Mouse (Mus musculus) T-helper 17 cell (primary cell): ENCODE measurements at regions not wholly inside any gene's neighbourhood (a gene's known extent, or its start where the extent isn't known, plus 50 kb on each side); places are given as distances from the start of the nearest gene placed in this dataset.

Source experiments
- in situ Hi-C, 2 experiments: fragments of 300-600 bp; cut with MboI, MseI; formaldehyde crosslinking; loops; 1 replicate in 1 of 2; 2 replicates in 1 of 2; pipeline ENCODE4 v1.15.1; 2025; ENCODE audit warnings: high pct_unique_total_duplicates in 2 of 2

DNA sequence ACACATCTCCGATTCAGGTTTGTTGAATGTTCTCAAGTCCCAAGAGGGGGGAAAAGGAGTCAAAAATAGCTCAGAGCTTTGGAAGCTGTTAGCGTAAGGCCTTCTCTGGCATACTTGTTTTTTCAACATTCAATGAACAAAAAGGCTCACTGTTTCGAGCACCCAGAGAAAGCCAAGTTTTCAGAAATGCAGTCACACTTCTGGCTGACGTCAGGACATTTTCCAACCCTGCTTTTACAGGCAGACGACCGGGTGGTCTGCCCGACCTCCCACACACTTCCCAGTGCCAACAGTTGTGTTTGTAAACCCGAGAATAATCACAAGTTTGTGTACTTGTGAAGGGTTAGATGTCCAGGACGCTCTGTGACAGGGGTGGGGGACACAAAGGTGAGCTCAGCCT, 218.5 kb downstream of the Wdr11 start:
- in situ Hi-C loops, result no loop called here

DNA sequence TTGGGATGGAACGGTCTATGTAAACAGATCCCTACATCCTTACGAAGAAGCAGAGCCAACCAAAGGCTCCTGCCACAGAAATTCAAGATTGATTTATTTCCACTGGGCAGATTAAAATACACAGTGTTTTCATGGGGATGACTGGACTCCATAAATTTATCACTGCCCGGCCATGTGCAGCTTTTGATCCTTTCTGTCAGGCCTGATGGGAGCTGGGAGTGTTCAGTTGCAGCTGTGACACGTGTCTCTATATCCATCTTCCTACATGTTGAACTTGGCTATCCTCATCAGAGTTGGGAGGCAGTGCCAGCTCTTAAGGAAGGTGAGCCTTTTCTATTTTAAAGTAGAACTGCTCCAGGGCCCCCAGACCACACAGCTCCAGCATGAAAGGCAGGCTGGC, 218.9 kb downstream of the Wdr11 start:
- in situ Hi-C loops, result no loop called here

DNA sequence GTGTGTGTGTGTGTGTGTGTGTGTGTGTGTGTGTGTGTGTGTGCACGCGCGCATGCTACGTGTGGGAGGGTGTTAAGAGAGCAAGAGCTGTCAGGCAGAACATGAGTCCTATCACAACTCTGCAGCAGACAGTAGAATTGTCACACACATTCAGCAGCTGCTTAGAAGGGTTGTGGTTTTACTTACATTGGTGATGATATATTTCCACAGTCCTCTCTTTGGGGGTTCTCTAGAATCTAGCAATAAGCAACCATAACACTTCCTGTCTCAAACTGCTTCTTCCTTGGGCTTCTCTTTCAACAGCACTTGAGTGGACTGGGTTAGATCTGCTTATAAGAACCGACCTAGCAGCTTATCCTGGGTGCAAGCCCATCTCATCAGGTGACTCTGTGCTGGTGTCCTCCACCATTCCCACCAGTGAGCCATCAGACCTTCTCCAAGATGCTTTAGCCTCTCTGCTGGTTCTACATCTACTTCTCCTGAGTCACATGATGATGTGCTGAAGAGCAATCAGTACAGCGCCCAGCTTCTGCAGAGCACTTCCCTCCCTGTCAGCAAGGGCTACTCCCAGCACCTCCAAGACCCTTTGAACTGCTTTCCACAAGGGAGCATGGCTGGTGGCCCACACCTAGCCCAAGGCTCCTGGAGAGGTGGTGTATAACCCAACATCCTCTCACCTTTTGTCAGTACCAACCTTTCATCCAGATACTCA, 222.6 kb downstream of the Wdr11 start:
- in situ Hi-C loops, result no loop called here

DNA sequence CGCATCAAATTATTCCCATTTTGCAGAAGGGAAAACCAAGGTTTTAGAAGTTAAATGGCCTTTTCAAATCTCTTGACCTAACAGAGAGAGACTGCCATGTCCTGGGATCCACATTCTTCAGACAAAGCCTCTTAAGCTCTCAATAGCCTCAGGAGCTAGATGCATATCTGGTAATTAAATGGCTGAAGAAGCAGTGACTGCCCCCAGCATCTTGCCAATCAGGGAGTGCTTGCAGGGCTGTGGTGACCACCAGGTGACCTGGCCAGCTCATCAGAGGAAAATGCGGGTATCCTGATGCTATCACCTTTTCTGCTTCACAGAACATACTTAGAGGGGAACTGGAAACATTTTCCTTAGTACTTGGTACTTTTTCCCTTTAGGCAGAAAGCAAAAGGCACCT, 227.2 kb downstream of the Wdr11 start:
- in situ Hi-C loops, result no loop called here

DNA sequence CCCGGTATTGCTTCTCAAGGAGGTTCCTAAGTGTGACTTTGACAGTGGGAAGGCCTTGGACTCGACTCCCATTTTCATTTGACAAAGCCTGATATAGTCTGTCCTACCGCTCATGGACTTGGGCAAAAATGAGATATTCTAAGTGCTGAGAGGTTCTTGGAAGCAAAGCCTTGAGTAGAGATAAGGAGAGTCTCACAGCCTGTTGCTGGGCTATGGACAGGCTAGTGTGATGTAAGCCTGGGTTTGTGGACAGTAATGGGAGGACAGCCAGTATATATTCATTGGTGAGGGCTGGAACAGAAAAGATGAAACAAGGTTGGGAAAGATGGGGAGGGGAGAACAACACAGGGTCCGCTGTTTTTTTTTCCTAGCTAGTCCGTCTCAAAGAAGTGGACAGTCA, 228.0 kb downstream of the Wdr11 start:
- in situ Hi-C loops, result no loop called here

DNA sequence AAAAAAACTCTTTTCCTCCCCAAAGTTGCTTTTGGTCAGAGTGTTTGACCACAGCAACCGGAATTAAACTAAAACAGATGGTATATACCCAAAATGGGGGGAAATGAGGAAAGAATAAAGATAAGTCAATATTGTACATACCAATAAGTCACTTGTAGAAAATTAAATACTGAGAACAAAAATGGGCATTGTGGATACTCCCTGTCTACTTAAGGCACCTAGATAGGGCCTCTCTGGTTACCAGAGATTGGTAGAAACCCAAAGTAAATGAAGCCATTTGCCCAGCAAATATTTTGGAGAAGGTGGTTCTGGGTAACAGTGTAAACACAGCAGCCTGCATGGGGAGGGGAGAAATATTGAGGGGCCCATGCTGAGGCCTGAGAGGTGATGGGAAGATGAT, 237.3 kb downstream of the Wdr11 start:
- in situ Hi-C loops, result no loop called here

DNA sequence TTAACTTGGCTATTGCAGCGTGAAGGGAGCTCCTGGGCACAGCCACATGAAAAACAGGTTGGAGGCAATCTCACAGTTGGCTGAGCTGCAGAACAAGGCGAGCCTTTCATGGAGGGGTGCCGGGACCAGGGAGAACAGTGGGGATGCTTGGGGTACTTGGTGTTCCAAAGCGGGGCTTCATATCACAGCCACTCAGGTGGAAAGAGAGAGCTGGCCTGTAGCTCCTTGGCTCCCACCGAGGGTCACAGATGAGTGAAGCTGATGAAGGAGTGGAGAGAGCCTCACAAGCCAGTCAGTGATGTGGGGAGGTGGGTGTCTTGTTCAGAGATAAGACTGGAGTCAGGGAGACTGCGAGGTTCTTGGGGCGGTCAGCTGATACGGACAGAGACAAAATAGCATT, 241.2 kb downstream of the Wdr11 start:
- in situ Hi-C loops, result no loop called here

DNA sequence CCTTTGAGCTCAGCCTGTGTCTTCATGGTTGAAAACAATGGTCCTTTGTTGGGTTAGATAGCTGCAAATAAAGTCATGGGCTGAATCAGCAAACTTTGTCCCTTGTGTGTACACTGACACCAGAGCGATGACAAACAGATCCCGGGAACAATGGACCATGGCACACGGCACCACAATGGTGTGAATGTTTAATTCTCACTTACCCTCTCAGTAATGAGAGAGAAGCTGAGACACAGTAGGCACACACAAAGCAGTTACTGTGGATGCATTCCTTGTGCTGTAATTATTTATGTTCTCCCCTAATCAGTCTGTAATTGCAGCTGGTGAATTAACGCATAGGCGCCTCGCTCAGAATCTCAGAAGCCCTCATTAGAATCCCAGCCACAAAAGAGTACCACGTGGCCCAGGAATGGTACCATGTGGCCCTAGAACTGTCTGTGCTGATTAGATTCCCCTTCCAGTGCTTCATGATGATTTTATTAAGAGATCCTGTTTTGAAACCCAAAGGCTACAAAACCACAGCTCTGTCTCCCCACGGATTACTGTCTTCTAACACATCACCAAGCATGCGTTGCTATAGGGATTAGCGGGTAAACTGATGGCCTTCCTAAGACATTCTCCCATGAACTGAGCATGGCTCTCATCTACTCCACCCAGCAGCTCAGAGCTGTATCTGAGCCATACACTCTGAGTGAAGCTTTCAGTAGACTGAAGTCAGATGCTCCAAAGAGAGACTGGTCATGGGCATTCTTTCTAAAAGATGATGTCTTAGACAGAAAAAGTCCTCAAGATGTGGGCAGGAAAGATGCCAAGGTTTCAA, 250.8 kb downstream of the Wdr11 start:
- in situ Hi-C loops, result no loop called here

DNA sequence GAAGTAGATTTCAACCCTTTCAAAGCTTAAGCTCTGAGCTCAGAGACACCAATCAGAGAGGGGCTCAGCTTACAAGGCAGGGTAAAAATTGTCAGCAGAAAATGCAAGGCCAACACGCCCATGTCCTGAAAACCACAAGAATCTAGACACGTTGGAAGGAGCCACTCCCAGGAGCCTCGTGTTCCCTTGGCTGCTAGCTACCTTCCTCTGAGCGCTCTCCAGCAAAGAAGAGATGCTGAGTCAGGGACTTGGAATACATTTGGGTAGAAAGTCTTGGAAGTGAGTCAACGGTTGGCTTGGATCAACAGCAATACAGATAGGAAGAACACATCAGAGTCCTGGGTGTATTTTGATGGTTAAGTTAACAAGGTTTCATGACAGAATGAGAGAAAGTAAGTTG, 255.5 kb downstream of the Wdr11 start:
- in situ Hi-C loops, result no loop called here

DNA sequence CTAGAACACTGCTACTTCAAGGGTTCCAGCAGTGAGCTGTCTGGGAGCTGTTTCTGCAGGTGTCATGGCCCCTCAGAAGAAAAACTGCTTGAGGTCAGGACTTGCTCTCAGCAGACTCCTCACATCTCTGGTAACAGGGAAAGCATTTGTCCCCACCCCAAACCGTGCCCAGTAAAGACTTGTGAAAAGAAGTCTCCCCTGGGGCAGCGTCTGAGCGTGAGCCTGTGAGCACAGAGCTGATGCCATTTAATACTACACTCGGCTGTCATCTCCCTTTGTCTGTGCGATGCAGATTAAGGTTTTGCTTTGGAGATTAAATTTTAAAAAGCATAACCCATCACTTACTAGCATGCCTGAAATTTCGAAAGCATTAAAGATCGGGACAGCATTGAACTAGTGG, 261.9 kb downstream of the Wdr11 start:
- in situ Hi-C loops, result no loop called here

DNA sequence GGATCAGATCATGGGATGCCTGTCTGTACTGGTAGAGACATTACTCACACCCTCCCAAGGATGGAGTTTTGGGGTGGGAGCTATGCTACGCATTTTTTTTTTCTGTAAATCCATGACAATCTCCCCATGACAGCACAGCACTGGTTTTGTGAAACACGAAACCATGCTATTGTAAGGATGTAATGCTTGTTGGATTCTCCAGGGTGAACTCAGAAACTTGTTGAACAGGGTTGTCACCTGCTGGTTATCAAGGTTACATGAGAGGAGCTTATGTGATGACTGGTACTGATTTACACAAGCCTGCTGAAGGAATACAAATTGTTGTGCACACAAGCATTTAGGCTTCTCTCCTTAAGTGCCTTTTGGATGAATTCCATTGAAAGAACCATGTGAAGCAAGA, 263.3 kb downstream of the Wdr11 start:
- in situ Hi-C loops, result no loop called here

DNA sequence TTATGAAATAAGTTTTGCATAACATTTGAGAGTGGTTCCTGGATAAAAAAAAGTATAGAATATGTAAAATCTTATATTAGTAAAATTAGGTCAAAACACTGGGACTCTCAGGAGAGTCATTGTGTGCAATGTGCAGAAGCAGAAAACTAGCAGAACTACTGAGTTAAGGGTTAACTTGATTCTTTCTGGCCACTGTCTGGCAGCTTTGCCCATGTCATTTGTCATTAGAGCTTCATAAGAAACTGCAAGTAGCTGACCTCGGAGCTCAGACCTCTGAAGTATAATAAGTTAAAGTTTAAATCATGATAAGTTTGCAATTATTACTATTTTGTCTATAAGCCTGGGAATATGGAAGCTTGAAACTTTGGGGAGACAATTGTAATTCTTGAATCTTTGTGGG, 271.3 kb downstream of the Wdr11 start:
- in situ Hi-C loops, result no loop called here

DNA sequence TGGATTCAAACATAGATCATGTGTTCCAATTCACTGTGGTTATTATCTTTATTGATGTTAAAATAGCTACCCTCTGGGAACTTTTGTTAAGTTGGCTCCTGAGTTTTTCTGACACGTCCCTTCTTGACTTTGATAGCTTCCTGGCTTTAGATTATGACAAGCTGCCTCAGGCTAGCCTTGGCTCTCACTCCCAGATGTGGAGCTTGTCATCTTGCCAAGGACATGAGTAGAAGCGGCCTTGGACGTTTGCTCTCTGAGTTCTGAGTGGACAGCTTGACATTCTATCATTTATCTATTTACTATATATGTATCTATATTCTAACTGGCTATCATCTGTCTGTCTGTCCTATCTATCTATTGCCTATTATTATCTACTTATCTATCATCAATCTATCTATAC, 273.9 kb downstream of the Wdr11 start:
- in situ Hi-C loops, result no loop called here

DNA sequence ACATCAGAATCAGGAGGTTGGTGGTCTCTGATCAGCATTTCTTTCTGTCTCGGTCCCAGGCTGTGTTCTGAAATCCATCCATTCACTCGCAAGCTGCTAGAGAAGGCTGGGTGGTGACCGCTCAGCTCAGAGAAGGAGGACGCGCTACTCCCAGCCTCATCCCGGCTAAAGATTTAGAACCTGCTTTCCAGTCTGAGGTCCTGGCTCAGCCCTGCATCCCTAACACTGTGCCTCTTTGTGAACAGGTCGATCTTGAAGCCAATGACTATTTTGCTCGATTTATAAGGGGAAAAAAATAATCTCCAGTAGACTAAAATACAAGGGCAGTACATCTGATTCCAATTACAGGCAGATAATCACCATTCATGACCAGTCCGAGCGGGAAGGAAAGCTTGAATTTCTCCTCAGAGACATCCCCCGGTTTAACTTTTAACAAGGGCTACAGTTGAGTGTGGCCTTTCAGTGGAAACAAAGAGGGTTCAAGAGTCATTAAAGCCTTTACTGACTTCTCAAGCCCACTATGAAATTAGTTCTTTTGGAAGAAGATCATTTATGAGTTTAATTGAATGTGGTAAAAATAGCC, 280.6 kb downstream of the Wdr11 start:
- in situ Hi-C loops, result no loop called here

DNA sequence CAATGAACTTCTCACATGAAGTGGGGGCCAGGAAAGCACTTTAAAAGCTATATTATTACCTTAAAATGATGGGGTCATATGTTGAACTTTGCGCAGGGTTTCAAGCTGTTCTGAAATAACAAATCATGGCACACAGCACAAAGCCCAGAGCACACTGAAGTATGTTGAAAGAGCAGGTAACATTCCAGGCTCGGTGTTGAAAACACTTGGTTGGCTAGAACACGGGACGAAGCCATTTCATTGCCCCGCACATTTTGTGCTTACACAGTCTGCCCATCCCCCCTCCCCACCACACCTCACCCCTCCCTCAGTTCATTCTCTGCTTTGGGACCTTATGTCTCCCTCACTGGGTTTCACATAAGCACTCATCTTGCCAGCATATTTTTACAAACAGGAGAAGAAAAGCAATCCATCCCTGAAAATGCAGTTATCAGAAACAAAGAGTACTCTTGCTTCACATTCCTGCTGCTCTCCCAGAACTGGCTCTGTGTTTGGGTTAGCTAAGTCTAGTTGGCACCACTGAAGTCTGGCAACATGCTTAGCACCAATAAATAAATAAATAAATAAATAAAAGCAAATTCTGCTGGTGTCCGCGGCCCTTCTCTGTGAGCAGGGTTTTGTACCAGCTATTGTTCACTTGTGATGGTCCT, 284.7 kb downstream of the Wdr11 start:
- in situ Hi-C loops, result no loop called here

DNA sequence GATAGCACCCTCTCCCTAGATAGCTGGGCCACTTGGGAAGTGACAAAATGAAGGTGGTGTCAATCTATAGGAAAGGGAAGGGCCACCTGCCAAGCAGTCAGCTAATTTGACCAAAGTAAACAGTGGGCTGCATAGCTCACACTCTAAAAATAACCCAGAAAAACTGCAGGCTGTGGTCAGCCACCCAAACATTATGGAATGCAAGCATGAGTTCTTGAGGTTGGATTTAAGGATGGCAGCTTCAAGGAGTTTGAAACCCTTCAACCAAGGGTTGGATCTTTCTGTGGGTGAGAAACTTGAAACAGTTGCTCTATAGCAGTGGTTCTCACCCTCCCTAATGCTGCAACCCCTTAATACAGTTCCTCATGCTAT, 285.2 kb downstream of the Wdr11 start:
- in situ Hi-C loops, result no loop called here

DNA sequence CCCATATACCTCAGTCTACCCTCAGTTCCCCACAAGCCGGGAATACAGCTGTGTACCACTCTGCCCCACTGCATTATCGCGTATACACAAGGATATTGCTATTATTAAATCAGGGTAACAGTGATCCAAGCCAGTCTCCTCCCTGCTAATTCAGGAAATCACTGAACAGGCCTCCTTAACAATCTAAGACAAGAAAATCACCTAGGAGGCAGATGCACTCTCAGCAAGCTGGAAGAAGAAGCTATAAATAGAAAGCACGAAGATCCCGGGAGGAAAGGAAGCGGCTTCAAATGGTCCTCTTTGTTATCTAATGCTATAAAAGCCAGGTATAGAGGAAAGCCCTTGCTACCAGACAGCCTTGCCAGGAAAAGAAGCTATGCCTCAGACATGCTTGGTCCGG, 304.6 kb downstream of the Wdr11 start:
- in situ Hi-C loops, result no loop called here

DNA sequence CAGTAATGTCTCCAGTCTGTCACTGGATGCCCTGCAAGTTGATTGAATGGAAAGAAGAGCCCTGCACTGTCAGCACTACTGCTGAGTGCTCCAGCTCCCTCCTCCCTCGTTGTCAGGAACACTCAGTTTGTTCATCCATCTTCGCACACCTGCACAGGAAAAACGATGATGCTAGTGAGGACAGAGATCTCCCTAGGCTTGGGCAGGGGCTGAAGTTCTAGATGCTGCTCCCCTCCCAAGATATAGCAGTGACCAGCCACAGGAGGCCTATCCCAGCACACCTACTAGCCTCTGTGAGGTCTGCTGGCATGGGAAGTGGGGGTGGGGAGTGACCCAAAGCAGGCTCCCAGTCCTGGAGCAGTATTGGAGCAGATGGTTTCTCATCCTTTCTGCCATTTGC, 305.8 kb downstream of the Wdr11 start:
- in situ Hi-C loops, result no loop called here

DNA sequence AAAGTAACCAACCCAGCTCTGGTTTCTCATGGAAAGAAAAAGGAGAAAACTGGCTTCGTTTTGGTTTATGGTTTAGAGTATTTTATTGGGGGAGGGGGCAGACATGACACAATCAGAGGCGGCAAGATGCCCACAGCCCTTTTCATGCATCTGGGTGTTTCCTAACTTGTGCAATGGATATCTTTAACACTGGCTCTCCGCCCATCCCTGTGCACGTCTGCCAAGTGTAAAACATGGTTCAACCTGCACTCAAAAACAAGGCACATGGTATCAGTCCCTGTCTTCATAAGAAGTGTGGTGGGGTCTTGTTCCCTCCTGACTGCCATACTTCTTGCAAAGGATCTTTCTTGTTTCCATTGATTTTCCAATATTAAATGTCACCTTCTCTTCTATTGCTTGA, 310.6 kb downstream of the Wdr11 start:
- in situ Hi-C loops, result no loop called here

DNA sequence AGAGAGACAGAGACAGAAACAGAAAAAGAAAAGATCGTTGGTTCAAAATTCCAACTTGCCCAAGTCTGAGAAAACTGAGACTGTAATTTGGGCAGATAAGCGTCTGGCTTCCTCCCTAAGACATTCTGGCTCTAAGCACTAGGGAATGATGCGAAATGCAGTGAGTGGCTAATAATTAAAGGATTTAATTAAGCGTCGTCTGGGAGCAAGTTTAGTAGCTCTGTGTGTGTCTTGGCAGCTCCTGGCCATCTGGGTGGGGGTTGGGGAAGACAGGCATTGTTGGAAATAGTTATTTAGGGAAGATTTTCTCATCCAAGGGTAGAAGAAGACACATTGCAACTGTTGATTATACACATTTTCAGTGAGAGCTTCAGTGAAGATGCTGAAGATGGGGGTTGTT, 311.5 kb downstream of the Wdr11 start:
- in situ Hi-C loops, result no loop called here

DNA sequence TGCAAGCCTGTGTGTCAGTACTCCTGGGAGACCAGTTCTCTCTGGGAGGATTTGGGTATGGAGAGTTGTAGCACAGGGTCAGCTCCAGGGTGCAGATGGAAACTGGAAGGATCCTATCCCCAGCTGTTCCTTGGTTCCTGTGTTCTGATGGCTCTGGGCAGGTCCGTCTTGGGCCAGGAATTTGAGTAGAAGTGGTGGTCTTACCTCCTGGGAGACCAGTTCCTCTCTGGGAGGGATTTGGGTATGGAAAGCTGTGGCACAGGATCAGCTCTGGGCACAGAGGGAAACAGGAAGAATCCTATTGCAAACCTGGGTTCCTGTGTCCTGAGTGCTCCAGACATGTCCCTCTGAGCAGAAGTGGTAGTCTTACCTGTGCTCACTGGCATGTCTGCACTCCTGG, 314.5 kb downstream of the Wdr11 start:
- in situ Hi-C loops, result no loop called here

DNA sequence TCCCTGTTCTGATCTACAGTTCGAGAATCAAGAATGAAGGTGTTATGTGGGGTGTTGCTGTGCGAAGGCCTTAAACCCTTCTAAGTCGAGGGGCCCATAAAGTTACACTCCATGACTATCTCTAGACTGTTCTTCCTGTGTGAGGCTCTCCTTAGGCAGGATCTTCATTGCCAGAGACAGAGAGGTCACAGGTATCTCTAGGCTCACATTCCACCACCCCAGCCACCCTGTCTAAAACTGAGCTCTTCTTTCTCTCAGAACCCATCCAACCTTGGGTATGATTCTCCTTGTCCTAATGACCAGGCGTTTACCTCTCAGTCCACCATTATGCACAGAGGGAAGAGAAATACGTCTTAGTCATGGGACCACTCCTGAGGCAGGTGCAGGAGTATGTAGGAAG, 317.2 kb downstream of the Wdr11 start:
- in situ Hi-C loops, result no loop called here

DNA sequence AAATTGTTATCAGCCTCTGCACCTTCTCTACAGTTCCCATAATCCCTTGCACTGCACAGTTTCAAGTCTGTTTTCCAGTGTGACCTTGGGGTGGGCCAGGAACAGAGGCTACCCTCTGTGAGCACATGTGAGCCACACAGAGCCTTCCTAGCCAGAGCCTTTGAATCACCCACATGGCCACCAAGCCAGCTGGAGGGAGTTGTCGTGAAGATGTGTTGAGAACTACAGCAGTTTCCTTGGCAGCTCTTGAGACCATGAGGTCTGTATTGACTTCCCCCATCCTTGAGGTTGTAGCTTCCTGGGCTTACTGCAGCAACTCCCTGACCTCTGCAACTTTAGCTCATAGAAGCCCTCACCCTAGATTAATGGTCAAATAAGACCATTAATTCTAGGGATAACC, 318.1 kb downstream of the Wdr11 start:
- in situ Hi-C loops, result no loop called here
